Mouse (Mus musculus) c-Kit-positive CD71-positive TER-119-positive erythroid progenitor cells, embryonic 14.5 days (primary cell): Measurements from ENCODE around the gene Hipk4.
A peak's percentile ranks its signal among the peaks of the same experiment; 100 is the strongest.

ENCODE experiments used
- DNase-seq: peaks from one replicate; pipeline ENCODE4 v3.0.0-alpha.2; 2013; ENCODE audit warnings: low spot score

Gene Hipk4

DNA sequence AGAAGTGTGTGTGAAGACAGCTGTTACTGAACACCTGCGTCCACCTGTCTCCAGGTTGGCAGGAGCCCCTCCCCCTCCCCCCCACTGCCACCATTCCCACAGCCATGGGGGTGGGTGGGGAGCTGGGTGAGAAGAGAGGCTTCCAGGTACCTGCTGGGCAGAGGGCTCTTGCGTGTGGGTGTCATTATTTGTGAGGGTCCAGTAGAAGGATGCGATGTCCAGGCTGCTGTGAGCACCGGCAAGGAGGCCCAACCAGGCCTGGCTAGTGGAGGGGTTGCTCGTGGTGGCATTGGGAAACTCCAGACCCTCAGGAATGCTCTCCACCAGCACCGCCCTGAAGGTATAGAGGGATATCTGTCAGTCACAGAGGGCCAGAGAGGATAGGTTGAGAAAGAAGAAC lies 17.9 kb downstream of the Hipk4 start:
- DNase-seq: no peak

DNA sequence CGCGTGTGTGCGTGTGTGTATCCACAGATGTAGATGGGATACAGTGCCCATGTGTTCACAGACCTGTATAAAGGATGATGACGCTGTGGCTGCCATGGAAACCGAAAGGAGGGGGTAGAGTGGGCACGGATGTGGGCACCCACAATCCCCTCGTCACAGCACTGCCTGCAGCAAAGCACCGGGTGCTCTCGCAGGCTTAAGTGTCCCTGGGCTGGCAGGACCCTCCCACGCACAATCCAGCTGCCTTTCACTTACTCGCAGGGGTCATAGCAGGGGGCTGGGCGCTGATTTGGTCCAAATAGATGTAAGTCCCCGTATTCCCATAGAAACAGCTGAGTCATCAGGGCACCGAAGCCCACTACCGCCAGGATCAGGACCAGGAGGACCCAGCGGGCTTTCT lies 18.4 kb downstream of the Hipk4 start:
- DNase-seq: no peak

DNA sequence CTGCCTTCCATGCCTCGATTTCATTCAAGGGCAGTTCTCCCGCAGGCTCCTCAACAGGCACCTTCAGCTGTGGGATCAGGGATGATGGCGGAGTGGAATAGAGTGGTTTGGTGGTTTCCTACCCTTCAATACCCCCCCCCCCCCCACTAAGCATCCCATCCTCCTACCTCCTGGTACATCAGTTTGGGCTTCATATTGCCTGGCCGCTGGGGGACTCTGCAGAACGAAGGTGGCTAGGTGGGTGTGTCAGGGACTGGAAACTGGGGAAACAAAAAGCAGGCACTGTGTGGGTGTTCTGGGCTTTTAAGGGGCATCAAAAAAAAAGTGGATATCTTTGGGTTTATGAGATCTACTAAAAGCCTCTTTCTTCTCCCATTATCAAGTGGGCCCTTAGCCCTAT lies 18.9 kb downstream of the Hipk4 start:
- no peak for DNase-seq

DNA sequence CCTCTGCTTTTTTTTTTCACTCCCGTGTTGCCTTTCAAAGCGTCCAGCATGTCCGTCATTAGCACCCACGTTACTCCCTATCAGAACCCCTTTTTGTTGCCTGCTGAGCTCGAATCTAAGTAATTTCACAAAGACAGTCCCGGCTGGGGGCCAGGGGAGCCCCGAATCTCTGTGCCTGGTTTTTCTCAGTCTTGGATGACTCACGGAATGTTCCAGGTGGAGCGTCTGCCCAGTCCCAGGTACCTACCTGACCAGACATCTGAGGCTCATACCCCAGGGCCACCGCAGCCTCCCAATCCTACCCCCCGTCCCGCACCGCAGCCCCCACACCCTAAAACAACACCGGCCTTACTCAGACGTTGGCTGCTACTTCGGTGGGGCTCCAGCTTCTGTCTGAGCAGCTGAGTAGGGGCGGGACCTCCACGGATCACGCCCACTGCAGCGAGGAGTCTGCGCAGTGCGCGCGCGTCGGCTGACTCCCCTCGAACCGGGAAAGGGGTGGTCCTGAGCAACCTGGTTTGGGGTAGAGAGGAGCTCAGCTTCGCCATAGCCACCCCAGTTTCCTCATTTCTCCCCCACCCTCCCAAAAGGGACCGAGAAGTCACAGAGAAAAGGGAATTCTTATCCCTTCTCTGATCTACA lies 19.4 kb downstream of the Hipk4 start:
- peak; percentile 68 for DNase-seq

DNA sequence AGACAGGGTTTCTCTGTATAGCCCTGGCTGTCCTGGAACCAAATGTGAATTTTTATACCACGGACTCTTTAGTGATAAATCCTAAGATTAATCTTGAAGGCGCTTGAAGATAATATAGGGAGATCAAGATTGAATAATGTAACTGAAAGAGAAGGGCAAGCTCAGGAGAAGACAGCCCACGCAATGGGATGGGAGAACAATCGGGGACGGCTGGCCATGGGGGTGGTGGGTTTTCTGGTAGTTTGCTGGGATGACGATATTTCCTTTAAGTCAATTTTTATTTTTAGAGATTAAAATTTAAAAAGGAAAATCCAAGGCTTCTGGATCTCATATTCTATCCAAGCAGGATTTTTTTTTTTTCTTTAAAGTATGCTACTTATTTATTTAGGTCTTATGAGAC lies 20.0 kb downstream of the Hipk4 start:
- DNase-seq: no peak

DNA sequence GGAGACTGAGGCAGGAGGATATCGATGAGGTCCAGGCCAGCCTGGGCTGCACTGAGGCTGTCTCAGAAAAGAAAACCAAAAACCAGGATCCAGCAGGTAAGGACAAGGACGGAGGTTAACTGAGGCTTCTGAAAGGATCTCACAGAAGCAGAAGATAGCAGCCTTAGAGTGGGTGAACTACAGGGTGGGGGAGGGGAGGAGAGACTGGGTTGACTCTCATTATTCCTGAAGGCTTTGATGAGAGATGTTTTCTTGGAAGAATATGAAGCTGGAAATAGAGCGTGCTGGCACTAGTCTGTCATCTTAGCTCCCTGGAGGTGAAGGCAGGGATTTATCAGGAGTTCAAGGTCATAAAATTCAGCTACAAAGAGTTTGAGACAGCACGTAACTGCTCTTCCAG lies 20.8 kb downstream of the Hipk4 start:
- DNase-seq: no peak

DNA sequence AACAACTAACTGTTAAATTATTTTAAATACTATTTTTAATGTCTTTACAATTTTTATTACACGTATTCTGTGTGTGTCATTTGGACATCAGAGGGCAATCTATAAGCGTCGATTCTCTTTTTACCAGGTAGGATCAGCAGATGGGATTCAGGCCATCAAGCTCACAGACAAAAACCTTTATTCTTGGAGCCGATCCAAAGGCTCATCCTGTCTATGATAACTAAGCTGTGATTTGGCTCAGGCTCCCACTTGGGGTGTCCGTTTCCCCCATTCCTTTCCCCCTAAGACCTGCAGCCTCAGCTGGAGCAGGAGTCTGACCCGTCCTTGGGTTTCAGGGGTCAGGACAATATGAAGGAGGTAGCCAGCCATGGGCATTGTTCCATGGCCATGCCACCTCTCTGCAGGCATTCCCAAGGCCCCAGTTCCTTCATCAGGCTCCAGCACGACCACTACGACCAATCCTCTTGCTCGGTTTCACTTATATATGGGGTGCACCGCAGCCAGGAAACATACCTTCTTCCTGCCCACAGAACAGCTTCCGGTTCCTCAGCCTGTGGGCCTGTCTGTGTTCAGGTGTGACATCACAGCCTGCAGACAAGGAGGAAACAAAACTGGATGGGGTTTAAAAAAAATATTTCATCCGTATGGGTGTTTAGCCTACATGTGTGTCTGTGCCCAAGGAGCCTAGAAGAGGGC lies 21.8 kb downstream of the Hipk4 start:
- DNase-seq: no peak

DNA sequence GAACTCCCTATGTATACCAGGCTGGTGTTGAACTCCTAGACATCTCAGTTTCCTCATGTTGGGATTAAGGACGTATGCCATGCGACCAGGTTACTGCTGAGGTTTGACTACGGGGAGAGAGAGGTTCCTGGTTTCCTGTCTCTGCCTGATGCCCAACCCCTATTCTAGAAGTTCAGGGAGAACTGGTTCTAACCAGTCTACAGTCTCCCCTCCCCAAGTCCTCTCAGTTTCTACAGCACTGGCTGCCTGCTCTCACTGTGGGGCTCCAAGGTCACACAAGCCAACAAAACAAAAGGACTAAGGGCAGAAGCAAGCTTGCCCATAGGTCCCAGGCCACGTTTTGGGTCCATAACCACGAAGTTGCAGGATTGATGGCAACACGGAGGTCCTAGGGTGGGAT lies 26.5 kb downstream of the Hipk4 start:
- DNase-seq: no peak

DNA sequence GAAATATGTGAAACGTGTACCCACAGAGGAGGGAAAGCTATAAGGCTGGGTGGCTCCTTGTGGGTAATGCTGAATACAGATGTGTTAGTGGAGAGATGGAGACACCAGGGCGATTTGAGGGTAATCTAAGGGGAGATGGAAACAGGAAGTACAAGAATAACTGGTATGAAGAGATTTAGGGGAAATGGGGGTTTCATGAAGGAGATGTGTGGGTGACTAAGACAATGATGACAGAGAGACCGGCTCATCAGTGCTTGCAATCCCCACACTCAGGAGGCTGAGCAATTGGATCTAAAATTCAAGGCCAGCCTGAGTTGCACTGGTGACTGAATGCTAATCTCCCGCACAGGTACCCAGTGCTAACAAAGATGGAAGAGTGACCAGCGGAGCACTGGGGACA lies 29.0 kb downstream of the Hipk4 start:
- no peak for DNase-seq

DNA sequence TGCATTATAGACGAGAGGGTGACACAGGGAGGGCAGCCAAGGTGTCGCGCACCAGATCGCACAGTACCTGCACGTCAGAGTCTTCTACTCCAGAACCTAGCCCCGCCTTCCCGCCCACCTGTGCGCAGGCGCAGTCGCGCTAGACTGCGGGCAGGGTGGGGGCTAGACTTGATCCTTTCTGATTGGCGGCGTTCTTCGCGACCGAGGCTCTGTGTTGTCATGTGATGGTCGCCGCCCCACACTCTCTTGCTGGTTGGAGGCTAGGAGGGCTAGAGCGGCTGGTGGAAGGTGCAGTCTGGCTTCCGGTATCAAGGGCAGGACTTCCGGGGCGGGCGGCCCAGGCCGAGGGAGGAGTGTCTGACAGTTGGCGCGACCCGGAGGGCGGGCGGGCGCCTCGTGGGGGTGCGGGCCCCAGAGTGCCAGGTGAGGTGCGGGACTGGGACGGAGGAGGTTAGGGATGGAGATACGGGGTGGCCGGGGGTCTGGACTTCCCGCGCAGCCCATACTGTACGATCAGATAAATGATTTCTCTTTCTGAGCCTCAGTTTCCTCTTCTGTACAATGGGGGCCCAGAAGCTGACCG lies 30.0 kb downstream of the Hipk4 start, which contains the start of the genes Pld3 and 2310022A10Rik:
Gene Pld3, minus strand, starts transcription at position 288 of the 583 bp plus-strand sequence.
Gene 2310022A10Rik, plus strand, starts transcription at position 303 of the 583 bp plus-strand sequence.
- DNase-seq: peak; percentile 93

DNA sequence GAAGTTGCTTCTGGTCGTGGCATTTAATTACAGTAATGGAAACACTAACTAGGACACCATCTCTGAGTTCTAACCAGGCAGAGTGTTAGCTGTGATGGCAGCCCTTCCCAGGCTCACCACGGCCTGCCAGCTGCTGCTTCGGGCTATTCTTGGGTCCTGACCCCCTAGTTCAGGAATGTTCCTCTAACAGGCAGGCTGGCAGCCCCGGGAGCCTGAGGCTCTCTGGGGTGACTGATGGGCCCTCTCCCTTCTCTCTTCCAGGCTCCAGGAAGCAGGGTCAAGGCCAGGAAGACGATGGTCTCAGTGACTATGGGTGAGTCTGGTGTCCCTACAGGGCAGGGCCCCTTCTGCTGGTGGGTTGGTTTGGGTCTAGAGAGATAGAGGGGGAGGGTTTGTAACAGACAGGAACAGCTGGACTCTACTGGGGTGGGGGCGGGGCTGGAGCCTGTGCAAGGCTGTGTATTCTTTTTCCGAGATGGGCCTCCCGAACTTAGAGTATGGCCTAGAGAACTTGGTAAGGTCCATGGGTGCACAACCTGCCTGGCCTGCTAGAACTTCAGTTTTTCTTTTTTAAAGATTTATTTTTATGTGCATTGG lies 37.3 kb downstream of the Hipk4 start:
- DNase-seq: no peak

DNA sequence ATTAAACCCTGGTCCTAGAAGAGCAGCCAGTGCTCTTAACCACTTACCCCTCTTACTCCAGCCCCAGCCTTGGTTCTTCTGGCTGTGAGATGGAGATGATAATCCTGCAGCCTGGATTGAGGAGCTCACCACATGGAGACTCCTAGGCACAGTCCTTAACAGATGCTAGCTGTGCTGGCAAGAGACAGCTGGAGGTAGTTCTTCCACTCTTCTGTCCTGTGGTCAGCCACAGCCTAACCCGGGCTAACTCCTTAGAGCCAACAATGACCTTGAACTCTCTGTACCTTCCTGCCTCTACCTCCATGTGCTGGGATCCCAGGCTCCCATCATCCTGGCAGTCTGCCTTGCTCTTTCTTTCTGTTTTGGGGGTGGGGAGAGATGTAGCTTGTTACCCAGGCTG lies 37.9 kb downstream of the Hipk4 start:
- DNase-seq: no peak

DNA sequence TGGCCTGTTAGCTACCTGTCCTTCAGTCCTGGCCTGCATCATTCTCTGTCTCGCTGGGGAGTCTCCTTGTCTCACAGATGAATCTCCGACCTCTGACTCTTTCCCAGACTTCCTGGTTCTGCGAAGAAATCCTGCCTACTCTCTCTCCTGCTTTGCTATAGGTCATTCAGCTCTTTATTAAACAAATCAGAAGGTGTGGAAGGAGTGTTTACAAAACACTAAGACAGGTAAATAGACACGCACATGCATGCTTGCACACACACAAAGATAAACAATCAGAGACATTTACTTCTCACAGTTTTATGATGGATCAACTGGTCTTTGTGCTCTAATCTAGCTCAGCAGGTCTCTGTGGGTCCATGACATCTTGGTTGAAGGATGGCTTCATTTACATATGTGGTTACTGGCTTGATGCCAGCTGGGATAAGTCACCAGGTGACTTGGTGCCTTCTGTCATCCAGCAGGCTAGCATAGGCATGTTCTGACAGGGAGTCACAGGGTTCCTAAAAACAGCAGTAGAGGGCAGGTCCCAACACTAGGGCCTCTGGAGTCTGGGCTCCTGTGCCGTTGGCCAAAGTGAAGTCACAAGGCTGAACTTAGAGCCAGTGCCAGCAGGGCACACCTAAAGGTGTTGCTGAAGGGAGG lies 46.6 kb downstream of the Hipk4 start:
- DNase-seq: no peak

DNA sequence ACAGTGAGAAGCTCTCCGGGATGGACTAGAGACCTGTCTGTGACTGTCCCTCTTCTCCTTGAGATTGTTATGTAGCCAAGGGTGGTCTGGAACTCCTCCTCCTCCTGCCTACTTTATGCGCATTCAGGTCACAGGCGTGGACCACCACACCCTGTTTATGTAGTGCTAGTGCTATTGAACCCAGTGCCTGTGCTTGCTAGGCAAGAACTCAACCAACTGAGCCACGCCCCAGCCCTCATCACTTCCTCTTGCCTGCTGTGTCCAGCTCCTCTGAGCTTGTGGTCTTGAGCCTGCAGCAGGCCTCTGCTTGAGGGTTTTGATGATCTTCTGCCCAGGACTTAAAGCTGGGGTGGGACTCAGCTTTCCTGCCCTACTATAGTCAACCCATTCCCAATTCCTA lies 49.1 kb downstream of the Hipk4 start:
- DNase-seq: no peak

DNA sequence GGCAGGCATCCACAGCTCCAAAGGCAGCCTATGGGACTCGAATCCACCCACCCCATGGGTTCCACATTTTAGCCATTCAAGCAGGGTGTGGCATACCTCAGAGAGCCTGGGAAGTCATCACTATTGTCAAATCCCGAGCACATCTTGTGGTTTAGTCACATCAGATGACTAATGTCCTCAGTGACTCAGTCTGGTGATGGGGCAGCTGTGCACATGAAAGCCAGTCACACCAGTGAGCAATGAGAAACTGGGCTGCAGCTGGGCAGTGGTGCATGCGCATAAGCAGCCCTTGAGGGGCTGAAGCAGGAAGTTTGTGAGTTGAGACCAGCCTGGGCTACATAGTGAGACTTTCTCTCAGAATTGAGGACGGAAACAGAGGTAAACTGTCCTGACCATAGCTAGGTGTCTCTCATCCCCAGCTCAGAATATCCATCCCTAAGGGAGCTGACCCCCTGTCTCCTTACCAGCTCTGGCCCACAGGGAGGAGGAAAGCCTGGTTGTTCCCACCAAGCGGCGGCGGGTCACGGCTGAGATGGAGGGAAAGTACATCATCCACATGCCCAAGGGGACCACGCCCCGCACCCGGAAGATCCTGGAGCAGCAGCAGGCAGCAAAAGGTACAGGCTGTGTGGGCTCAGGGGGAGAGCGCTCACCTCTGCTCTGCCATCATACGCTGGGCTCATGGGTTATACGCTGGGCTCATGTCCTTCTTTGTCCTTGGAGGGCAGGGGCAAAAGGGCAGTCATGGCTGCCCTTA lies 51.2 kb downstream of the Hipk4 start:
- no peak for DNase-seq

DNA sequence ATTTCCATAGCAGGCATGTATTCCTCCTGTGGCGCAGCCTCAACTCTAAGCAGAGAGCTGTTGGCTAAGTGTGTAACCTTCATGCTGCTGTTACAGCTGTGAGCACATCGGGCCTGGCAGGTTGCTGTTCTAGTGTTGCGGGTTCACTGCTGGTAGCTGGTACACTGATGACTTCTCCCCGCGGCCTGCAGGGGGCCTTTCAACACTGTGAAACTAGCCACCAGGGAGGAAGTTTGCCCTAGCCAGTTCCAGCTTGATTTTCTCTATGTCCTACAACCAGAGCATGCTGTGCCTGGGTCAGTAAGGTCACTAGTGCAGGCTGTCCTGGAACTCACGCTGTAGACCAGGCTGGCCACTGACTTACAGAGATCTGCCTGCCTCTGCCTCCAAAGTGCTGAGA lies 53.8 kb downstream of the Hipk4 start:
- DNase-seq: no peak

DNA sequence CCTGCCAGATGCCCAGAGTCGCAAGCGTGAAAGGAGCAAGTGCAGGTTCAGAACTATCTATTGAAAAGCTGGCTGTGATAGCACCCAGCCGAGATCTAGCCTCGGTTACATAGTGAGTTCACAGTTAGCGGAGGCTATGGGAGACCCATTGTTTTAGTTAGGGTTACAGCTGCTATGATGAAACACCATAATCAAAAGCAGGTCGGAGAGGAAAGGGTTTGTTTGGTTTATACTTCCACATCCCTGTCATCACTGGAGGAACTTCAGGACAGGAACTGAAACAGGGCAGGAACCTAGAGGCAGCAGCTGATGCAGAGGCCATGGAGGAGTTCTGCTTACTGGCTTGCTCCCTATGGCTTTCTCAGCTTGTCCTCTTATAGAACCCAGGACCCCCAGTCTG lies 54.5 kb downstream of the Hipk4 start:
- no peak for DNase-seq

DNA sequence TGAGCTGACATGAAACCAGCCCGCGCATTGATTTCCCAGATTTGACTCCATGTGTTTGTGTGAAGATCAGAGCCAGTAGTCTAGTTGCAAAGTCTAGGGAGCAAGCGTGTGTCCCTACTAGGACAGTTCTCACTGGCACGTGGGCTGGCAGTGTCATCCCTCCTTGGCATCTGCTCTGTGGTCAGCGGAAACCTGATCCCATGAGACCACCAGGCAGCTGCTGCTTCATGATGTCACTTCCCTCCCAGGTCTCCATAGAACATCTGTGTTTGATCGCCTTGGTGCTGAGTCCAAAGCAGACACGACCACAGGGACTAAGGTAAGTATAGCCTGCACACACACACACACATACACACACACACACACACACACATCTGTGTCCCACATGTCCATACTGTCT lies 55.4 kb downstream of the Hipk4 start:
- no peak for DNase-seq

DNA sequence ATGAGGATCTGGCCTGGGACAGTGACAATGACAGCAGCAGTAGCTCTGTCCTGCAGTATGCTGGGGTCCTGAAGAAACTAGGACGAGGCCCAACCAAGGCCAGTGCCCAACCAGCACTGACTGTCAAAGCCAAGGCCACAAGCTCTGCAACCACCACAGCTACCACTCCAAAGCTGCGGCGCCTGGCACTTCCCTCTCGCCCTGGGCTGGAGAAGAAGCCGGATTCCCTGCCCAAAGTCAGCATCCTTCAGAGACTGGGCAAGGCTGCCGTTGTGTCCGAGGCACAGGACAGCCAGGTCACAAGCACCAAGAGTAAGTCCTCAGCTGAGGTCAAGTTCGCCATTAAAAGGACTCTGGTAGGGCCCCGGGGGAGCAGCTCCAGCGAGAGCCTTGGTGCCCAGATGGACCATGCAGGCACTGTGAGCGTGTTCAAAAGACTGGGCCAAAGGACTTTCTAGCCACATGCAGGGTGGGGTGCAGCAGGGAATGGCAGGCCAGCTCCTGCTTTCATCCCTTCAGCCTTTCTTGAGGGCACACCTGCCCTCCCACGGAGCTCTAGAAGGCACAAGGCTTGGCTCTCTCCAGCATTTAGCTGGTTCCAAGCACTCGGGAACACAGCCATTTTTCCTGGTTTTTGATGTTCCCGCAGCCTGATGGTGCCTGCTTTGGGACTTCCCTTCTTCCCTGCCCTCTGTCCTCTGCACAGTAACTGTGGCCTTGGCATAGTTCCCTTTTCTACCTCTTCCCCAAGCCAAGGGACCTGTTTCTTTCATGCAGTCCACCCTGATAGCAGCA lies 57.5 kb downstream of the Hipk4 start:
- DNase-seq: no peak
